Mouse (Mus musculus): Measurements from ENCODE around the gene Slc35b1. TPM values are rescaled to one million over a fixed set of nuclear protein-coding genes. Genes with fewer than 3 reads are reported as not detected.
A peak's percentile ranks its signal among the peaks of the same experiment; 100 is the strongest.

The Slc35b1 gene
- polyA plus RNA-seq, 1 experiment from 2014 or later: 144 TPM

GRCm38 (mm10) chr11:95412615-95413014 is 28.1 kb downstream of the Slc35b1 start:
- no peak overlapping the region for H3K27ac ChIP-seq (replicated peaks)
- 90% methylated on average over 3 of the region's 3 CpGs for WGBS
- ATAC-seq (ENCODE audit: low FRiP score): no peak

GRCm38 (mm10) chr11:95413641-95414535 is 29.4 kb downstream of the Slc35b1 start, which contains the start of gene Spop:
TSS of gene Spop (plus strand) at chr11:95414080.
- WGBS: 2% methylated on average over 43 of the region's 58 CpGs

More at GRCm38 (mm10) chr11:95412615-95413014, 28.1 kb downstream of the Slc35b1 start:
- H3K27me3 ChIP-seq (replicated peaks): no peaks in the 10 kb centered on the region
- no peak overlapping the region for H3K9ac ChIP-seq (replicated peaks)
- H3K4me2 ChIP-seq: no peak overlapping the region
- peaks cover 26% of the 10 kb centered on the region for H3K4me1 ChIP-seq
- H3K4me3 ChIP-seq (replicated peaks): no peak overlapping the region
- H3K36me3 ChIP-seq: no peaks in the 10 kb centered on the region
- H3K9me3 ChIP-seq (replicated peaks): no peaks in the 10 kb centered on the region

GRCm38 (mm10) chr11:95414536-95415161 is 30.2 kb downstream of the Slc35b1 start:
- peak overlapping the region; percentile 64 for H3K4me3 ChIP-seq (replicated peaks)
- H3K27me3 ChIP-seq (replicated peaks): no peaks in the 10 kb centered on the region
- H3K9ac ChIP-seq (replicated peaks): peak overlapping the region; percentile 76
- no peaks in the 10 kb centered on the region for H3K36me3 ChIP-seq
- H3K4me2 ChIP-seq: peak overlapping the region; percentile 76
- H3K4me1 ChIP-seq: peaks cover 27% of the 10 kb centered on the region
- WGBS: under 1% methylated on average over 28 of the region's 28 CpGs
- H3K9me3 ChIP-seq (replicated peaks): no peaks in the 10 kb centered on the region
- ATAC-seq (ENCODE audit: low FRiP score): peak; percentile 89
- peak overlapping the region; percentile 95 for H3K27ac ChIP-seq (replicated peaks)

More at GRCm38 (mm10) chr11:95413641-95414535, 29.4 kb downstream of the Slc35b1 start, which contains the start of gene Spop:
- peaks cover 27% of the 10 kb centered on the region for H3K4me1 ChIP-seq
- peak within 1 kb of the TSS; percentile 76 for H3K9ac ChIP-seq (replicated peaks)
- no peaks in the 10 kb centered on the region for H3K9me3 ChIP-seq (replicated peaks)
- H3K27me3 ChIP-seq (replicated peaks): no peaks in the 10 kb centered on the region
- no peaks in the 10 kb centered on the region for H3K36me3 ChIP-seq
- peak within 1 kb of the TSS; percentile 76 for H3K4me2 ChIP-seq
- ATAC-seq (ENCODE audit: low FRiP score): peak; percentile 87
- H3K4me3 ChIP-seq (replicated peaks): peak within 1 kb of the TSS; percentile 64
- peak within 1 kb of the TSS; percentile 95 for H3K27ac ChIP-seq (replicated peaks)

GRCm38 (mm10) chr11:95415931-95416330 is 31.4 kb downstream of the Slc35b1 start:
- Histone ChIP-seq H3K27ac (replicated peaks) (no peak overlapping the region), H3K36me3 (no peaks in the 10 kb centered on the region), H3K4me3 (replicated peaks) (no peak overlapping the region), H3K27me3 (replicated peaks) (no peaks in the 10 kb centered on the region), H3K4me2 (peak overlapping the region; percentile 76), H3K9ac (replicated peaks) (no peak overlapping the region), H3K4me1 (peaks cover 27% of the 10 kb centered on the region), H3K9me3 (replicated peaks) (no peaks in the 10 kb centered on the region)
- ATAC-seq (ENCODE audit: low FRiP score): no peak

GRCm38 (mm10) chr11:95417341-95417740 is 32.8 kb downstream of the Slc35b1 start:
- no peak overlapping the region for H3K4me3 ChIP-seq (replicated peaks)
- 87% methylated on average over 5 of the region's 5 CpGs for WGBS
- H3K36me3 ChIP-seq: no peaks in the 10 kb centered on the region
- no peak overlapping the region for H3K9ac ChIP-seq (replicated peaks)
- H3K27ac ChIP-seq (replicated peaks): no peak overlapping the region
- 0 out of 2 replicates have a peak overlapping the region, but pooled peaks have one; percentile 3 for H3K4me2 ChIP-seq
- no peak for ATAC-seq (ENCODE audit: low FRiP score)
- H3K27me3 ChIP-seq (replicated peaks): no peaks in the 10 kb centered on the region
- no peaks in the 10 kb centered on the region for H3K9me3 ChIP-seq (replicated peaks)
- H3K4me1 ChIP-seq: peaks cover 25% of the 10 kb centered on the region

GRCm38 (mm10) chr11:95420880-95421435 is 36.5 kb downstream of the Slc35b1 start:
- Histone ChIP-seq H3K9me3 (replicated peaks) (no peaks in the 10 kb centered on the region), H3K36me3 (no peaks in the 10 kb centered on the region), H3K27ac (replicated peaks) (no peak overlapping the region), H3K4me3 (replicated peaks) (no peak overlapping the region), H3K27me3 (replicated peaks) (no peaks in the 10 kb centered on the region), H3K9ac (replicated peaks) (no peak overlapping the region), H3K4me1 (peaks cover 13% of the 10 kb centered on the region), H3K4me2 (no peak overlapping the region)
- ATAC-seq (ENCODE audit: low FRiP score): no peak
- WGBS: 82% methylated on average over 2 of the region's 2 CpGs

- Histone ChIP-seq H3K27me3 (replicated peaks) (no peaks in the 10 kb centered on the region), H3K4me1 (no peaks in the 10 kb centered on the region), H3K9ac (replicated peaks) (no peak overlapping the region), H3K4me3 (replicated peaks) (no peak overlapping the region), H3K4me2 (no peak overlapping the region), H3K9me3 (replicated peaks) (no peaks in the 10 kb centered on the region), H3K36me3 (no peaks in the 10 kb centered on the region), H3K27ac (replicated peaks) (no peak overlapping the region)
- 84% methylated on average over 3 of the region's 3 CpGs for WGBS
- ATAC-seq (ENCODE audit: low FRiP score): no peak
Measured at GRCm38 (mm10) chr11:95423505-95423904, 39.0 kb downstream of the Slc35b1 start.

GRCm38 (mm10) chr11:95431344-95431743 is 46.9 kb downstream of the Slc35b1 start:
- H3K4me3 ChIP-seq (replicated peaks): no peak overlapping the region
- no peak overlapping the region for H3K27ac ChIP-seq (replicated peaks)
- no peak overlapping the region for H3K9ac ChIP-seq (replicated peaks)
- H3K4me2 ChIP-seq: no peak overlapping the region
- no peaks in the 10 kb centered on the region for H3K27me3 ChIP-seq (replicated peaks)
- 86% methylated on average over 2 of the region's 2 CpGs for WGBS
- H3K36me3 ChIP-seq: no peaks in the 10 kb centered on the region
- no peaks in the 10 kb centered on the region for H3K9me3 ChIP-seq (replicated peaks)
- peaks cover 7% of the 10 kb centered on the region for H3K4me1 ChIP-seq
- no peak for ATAC-seq (ENCODE audit: low FRiP score)

- no peaks in the 10 kb centered on the region for H3K36me3 ChIP-seq
- no peak overlapping the region for H3K4me3 ChIP-seq (replicated peaks)
- no peak overlapping the region for H3K27ac ChIP-seq (replicated peaks)
- no peak overlapping the region for H3K9ac ChIP-seq (replicated peaks)
- peaks cover 7% of the 10 kb centered on the region for H3K4me1 ChIP-seq
- H3K27me3 ChIP-seq (replicated peaks): no peaks in the 10 kb centered on the region
- ATAC-seq (ENCODE audit: low FRiP score): no peak
- H3K4me2 ChIP-seq: no peak overlapping the region
- no peaks in the 10 kb centered on the region for H3K9me3 ChIP-seq (replicated peaks)
- WGBS: 94% methylated on average over 2 of the region's 2 CpGs
Measured at GRCm38 (mm10) chr11:95432194-95432593, 47.7 kb downstream of the Slc35b1 start.

Measured in neural tube, embryonic 15.5 days (tissue).